Mouse (Mus musculus): ENCODE measurements around the gene Defa31.
"Not testable (repeated sequence)": the region's sequence is repeated elsewhere in the genome, so short reads cannot be mapped to it uniquely, and the experiment has no call there.

Defa31 gene

DNA sequence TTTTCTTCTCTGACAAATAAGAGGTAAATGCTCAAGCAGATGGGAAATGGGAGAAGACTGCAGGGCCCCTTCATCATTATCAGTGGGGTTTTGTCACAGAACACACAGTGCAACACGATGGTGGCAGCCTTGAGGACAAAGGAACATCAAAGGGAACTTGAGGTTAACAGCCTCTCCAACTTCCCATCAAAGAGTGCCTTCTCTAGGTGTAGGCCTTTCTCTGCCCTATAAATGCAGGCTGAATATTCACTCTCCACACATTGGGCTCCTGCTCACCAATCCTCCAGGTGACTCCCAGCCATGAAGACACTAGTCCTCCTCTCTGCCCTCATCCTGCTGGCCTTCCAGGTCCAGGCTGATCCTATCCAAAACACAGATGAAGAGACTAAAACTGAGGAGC lies at the start of gene Defa31:
Defa31 (plus strand) TSS at position 301 of the 400 bp plus-strand sequence.
- not testable (repeated sequence) for DNase-seq (ENCODE audit: low spot score in 2 of 2)

DNA sequence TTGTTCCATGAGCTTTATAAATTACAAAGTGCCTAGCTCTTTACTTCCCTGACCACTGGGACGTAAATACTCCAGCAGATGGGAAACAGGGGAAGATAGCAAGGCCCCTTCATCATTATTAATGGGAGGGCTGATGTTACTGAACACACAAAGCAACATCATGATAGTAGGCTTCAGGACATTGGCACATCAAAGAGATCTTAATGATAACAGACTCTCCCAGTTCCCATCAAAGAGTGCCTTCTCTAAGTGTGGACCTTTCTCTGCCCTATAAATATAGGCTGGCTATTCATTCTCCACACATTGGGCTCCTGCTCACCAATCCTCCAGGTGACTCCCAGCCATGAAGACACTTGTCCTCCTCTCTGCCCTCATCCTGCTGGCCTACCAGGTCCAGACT lies 29.4 kb upstream of the Defa31 start, which contains the start of gene Defa22:
Defa22 (plus strand) TSS at position 301 of the 400 bp plus-strand sequence.
- not testable (repeated sequence) for DNase-seq (ENCODE audit: low spot score in 2 of 2)

DNA sequence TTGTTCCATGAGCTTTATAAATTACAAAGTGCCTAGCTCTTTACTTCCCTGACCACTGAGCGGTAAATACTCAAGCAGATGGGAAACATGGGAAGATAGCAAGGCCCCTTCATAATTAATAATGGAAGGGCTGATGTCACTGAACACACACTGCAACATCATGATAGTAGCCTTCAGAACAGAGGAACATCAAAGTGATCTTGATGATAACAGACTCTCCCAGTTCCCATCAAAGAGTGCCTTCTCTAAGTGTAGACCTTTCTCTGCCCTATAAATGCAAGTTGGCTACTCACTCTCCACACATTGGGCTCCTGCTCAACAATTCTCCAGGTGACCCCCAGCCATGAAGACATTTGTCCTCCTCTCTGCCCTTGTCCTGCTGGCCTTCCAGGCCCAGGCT lies 9.8 kb downstream of the Defa31 start, which contains the start of gene Gm15293:
Gm15293 (plus strand) TSS at position 301 of the 400 bp plus-strand sequence.
- DNase-seq (ENCODE audit: low spot score in 2 of 2): not testable (repeated sequence)

Measured in urinary bladder, postnatal 36 days (tissue).